Mouse (Mus musculus) induced T-regulatory cell, adult 2 months (primary cell): Measurements from ENCODE around the gene Rspo1.

Experiments
- DNase-seq: peaks from one replicate; pipeline ENCODE4 v3.0.0-alpha.2; 2012; ENCODE audit warnings: low read depth

The Rspo1 gene

GRCm38 (mm10) chr4:125029891-125030614, 43.8 kb downstream of the Rspo1 start:
- DNase-seq, result peak; percentile 97

DNA sequence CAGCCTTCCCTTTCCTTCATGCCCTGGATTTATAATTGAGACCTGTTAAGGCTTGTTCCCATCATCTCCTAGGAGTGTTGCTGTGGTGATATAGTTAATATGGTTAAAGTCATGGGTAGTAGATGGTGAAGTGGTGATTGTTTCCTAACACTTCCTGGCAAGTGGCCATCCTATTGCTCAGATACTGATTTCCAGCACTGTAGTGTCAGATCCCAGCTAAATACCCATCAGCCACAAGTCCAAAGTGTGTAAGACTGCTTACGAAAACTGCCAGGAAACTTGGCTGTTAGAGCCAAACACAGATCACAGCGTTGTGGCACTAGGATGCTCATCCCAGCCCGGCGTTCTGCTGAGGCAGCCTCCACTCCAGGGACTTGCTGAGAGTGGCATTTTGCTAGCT, 48.1 kb downstream of the Rspo1 start:
- no peak for DNase-seq

DNA sequence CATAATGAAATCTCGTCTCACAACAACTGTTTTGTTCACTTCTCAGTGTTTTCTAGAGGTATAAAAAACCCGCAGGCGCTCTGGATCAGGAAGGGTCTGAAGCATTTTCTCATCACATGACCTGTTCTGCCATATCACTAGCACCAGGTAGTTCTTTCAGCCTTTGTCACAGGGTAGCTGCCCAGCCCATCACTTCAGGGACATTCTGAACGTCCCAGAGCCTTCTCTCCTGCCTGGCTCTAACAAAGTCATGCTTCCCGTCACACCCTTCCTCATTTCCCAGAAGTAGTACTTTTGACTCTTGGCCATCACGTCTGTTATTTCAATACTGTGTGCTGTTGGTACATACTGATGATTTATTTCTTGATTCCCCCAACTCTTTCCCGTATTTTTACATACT, 58.2 kb downstream of the Rspo1 start:
- DNase-seq, result no peak

DNA sequence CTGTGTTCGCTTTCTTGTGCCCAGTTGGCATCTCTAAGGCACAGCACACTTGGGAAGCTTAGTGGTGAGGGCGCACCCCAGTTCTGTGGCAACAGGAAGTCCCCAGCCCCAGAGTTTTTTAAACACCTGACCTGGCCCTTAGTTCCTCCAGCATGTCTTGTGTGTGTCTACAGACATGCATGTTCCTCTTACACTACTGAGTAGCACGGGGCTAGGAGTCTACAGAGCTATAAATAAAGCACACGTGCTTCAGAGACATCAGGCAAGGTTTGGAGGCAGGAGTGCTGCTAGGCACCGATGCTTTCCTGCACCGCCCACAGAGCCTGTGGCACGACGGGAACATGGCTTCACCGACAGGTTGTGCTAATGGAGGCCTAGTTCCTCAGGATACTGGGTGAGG, 69.2 kb downstream of the Rspo1 start:
- no peak for DNase-seq

- DNase-seq, result no peak
Measured at GRCm38 (mm10) chr4:125056476-125056875, 70.2 kb downstream of the Rspo1 start.

- no peak for DNase-seq
Measured at GRCm38 (mm10) chr4:125057273-125057672, 71.0 kb downstream of the Rspo1 start.

DNA sequence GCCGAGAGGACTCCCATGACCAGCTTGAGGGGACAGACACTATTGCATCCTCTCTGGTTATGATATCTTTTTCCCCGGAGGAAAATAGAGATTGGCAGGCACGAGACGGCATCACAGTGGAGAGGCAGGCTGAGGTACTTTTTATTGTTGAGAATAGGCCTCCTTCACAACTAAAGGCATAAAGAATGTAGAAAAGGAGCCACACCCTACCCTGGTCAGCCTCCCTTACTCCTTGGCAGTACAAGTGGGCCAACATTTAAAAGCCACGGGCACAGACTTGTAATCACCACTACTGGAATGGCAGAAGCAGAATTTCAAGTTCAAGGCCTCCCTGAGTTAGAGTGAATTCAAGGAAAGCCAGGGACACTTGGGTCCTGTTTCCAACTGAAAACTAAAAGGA, 71.8 kb downstream of the Rspo1 start:
- DNase-seq, result no peak
